Mouse (Mus musculus): Measurements from ENCODE around the gene Pf4.
"Not testable (repeated sequence)": the region's sequence is repeated elsewhere in the genome, so short reads cannot be mapped to it uniquely, and the experiment has no call there.

Pf4 gene

DNA sequence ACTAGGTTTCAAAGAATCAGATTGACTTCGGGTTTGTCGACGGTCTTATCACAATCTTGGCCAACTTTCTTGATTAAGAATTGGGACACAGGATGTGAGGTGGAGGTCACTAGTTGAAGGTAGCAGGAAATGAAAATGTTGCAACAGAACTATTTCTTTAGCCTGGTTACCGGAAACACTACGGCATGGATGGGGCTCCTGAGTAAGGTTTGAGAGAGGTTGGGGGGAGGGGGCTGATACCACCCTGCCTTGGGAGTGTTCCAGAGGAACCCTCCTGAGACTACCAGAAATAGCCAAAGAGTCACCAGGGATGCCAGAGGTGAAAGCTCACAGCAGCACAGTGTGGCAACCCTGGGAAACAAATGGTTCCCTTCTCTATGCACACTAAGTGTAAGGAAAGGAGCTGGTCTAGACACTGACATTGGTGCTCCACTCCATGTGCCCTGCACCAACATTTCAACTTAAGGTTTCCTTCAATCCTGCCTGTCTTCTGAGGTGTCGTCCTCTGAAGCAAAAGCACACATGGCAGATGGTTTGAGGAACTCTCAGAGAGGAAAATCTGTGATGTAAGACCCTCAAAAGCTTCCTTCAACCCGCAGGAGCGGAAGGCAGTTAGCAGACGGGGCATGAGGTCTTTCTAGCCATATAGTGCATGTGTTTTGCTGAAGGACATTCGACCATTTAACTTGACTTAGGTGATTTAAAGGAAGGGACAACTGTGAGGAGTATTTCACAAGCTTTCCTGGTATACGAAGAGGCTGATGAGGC, 17.3 kb downstream of the Pf4 start:
- no peak for DNase-seq

DNA sequence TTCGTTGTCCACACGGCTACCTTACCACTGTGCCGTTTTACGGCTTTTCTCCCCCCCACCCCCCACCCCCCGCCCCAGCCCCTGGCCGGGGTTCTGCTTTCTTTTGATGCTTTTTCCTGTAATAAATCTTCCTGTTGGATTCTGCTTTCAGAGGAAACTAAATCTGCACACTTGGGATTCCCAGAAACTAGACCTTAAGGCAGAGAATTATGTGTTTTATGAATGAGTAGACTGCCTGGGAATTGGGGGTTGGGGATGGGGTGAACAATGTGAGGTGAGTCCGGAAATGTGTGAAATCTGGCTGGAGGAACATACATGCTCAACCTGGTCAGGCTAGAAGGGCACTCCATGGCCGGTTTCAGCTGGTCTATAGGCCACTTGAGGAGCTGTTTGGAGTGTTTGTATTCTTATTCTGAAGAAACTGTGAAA, 17.9 kb downstream of the Pf4 start:
- peak; percentile 43 for DNase-seq

- DNase-seq = peak; percentile 49
These were observed 22.0 kb downstream of the Pf4 start, which contains the start of gene Cxcl15 for GRCm38 (mm10) chr5:90794195-90794625. Gene Cxcl15 (plus strand): TSS chr5:90794534.

DNA sequence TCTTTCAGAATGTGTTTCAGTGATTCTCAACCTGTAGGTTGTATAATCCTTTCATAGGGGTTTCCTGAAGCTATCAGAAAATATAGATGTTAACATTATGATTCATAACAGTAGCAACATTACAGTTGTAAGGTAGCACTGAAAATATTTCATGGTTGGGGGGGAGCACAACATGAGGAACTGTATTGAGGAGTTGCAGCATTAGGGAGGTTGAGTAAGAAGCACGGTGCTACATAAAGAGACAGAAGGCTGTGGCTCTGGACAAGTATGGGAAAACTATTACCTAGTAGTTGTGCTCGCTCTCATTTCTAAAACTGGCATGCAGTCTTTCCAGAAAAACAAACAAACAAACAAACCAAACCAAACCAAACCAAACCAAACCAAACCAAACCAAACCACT, 23.2 kb downstream of the Pf4 start:
- DNase-seq = not testable (repeated sequence)

DNA sequence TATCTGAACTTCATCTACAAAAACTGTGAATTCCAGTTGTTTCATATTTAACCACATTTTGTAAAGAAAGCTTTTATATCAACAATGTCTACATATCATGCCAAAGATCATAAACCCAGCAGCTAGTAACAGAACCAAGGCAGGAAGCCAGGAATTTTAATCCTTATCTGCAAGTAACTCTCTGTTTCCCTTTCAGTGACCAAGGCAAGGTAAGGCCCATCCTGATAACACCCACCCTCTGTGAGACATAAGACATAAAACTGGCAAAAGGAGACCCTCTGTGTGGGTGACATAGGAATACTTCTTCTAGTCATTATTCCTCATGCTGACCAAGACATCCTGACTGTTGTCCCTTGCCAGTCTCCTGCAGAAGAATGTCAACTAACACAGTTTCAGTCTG, 32.3 kb downstream of the Pf4 start:
- no peak for DNase-seq

- DNase-seq = no peak
These were observed 33.8 kb downstream of the Pf4 start for GRCm38 (mm10) chr5:90806050-90806449.

DNA sequence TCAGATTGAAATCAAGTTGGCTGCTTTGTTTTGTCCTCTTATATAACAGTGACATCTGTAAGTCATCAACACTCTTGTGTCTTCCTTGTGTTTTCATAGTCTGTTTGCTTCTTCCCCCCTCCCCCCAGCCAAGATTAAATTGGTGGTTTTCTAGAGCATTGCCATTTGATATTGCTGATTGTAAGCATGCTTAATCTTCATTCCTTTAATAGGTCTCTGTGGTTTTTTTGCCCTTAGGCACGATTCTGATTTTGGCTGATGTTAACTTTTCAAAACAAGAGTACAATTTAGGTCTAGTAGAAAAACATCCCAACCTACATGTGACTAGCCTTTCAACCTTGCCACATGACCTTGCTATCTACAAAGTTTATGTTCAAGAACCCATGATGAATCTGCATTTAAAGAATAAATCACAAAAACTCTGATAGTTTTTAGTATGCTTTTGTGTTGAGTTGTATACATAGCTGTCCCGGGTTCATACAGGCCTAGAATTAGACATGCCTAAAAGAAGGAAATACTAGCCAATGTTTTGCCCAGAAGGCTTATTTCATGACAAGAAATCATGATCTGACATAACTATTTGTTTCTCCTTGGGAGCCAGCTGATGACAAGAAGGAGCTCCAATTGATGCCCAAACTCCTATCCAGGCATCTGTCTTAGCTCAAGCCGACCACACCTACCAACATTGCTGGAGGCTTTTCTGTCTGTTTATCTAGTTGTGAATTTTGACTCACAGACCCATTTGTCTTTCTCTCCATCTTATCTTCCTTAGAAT, 35.1 kb downstream of the Pf4 start:
- no peak for DNase-seq

- DNase-seq = no peak
These were observed 47.5 kb downstream of the Pf4 start for GRCm38 (mm10) chr5:90819756-90820155.

All from lung, postnatal 14 days (tissue).